In the genomic region with DNA sequence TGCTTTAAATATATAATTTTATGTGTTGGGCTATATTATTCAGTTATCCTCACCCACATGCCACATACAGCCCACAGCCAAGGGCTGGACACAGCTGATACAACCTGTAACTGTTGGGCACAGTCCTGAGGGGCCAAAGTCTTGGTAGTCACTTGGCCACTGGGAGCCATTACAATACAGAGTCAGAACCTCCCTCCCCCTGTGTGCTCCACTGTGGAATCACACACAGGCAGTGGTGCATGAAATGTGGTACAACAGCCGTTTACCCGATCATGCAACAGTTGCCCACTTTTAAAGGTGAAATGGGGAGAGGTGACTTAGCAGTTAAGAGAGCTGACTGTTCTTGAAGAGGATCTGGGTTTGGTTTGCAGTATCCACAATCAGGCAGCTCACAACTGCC, we compare ENCODE assay signal across 16 mouse cellular contexts.
"Had no signal": no experiment of that assay in that cellular context is flagged by ENCODE, and none has a peak within 500 bp of the region (broad histone marks: within the 10 kb centered on the region; RNA-seq: fewer than 3 reads in every experiment).

No protein-coding gene starts in this region.

- H3K9me3 ChIP-seq: neural tube, embryonic 12.5 days; neural tube, embryonic 13.5 days; neural tube, embryonic 15.5 days; stomach, embryonic 15.5 days had no signal

- H3K36me3 ChIP-seq: neural tube, embryonic 12.5 days; neural tube, embryonic 13.5 days; neural tube, embryonic 15.5 days; stomach, embryonic 15.5 days had no signal

- H3K4me1 ChIP-seq: neural tube, embryonic 12.5 days had no signal

- H3K27ac ChIP-seq: neural tube, embryonic 12.5 days; neural tube, embryonic 13.5 days; neural tube, embryonic 15.5 days; stomach, embryonic 15.5 days had no signal

- H3K9ac ChIP-seq: neural tube, embryonic 12.5 days; neural tube, embryonic 13.5 days; neural tube, embryonic 15.5 days; stomach, embryonic 15.5 days had no signal

- H3K27me3 ChIP-seq: neural tube, embryonic 12.5 days; neural tube, embryonic 13.5 days; neural tube, embryonic 15.5 days; stomach, embryonic 15.5 days had no signal

- DNase-seq: retina, postnatal 1 day; right cerebral cortex, adult 18-20 months; right cerebral cortex, postnatal 14 days; right cerebral cortex, postnatal 25 days; right cerebral cortex, postnatal 4 days; spleen, adult 18-20 months; thymus, adult 18-20 months; thymus, adult 2 months; thymus, postnatal 14 days; thymus, postnatal 25 days; thymus, postnatal 36 days; thymus, postnatal 4 days had no signal

- H3K4me2 ChIP-seq: neural tube, embryonic 12.5 days; neural tube, embryonic 13.5 days; neural tube, embryonic 15.5 days; stomach, embryonic 15.5 days had no signal

- H3K4me3 ChIP-seq: neural tube, embryonic 12.5 days; neural tube, embryonic 13.5 days; neural tube, embryonic 15.5 days; stomach, embryonic 15.5 days had no signal
